Mouse (Mus musculus): ENCODE measurements around the gene Cdc42ep2.

DNA sequence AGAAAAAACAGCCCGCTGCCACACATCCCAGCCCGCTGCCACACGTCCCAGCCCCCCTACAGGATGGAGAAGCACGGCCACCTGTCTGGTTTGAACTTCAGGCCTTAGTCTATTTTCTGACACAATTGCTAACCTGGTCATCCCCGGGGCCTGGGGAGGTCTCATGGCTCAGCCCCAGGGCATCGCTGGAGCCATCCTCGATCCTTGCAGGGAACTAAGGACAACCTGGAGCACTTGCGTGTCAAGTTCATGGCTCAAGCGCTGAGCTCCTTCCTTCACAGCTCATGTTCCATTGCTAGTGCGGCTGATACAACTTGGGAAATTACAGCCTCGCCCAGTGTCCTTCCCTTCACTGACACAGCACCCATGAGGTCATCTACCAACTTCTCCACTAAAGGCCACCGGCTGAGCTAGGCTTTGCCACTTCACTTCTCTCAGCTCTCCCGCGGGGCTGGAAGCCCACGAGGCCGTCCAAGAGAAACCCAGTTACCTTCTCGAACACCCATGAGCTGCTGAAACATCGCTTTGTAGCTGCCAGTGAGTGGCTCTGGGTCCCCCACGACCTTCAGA is 28.7 kb upstream of the Cdc42ep2 start:
- TF ChIP-seq CTCF (IDR thresholded peaks at IDR 0.05; ENCODE audit: low read depth, low read length): no peak
- TF ChIP-seq GATA2 (IDR thresholded peaks at IDR 0.05; ENCODE audit: borderline replicate concordance, low read depth, low read length): no peak
- no peak for TF ChIP-seq GATA1 (IDR thresholded peaks at IDR 0.05; ENCODE audit: borderline replicate concordance, low read length)
- TF ChIP-seq TAL1 (conservative IDR thresholded peaks at IDR 0.05; ENCODE audit: low read depth, low read length): no peak
- no peak for TF ChIP-seq POLR2AphosphoS5 (IDR thresholded peaks at IDR 0.05; ENCODE audit: insufficient replicate concordance, low read depth, low read length)

Data from G1E (cell line).